Mouse (Mus musculus): ENCODE measurements at regions not wholly inside any gene's neighbourhood (a gene's known extent, or its start where the extent isn't known, plus 50 kb on each side); places are given as distances from the start of the nearest gene placed in this dataset.
A peak's percentile ranks its signal among the peaks of the same experiment; 100 is the strongest.

DNA sequence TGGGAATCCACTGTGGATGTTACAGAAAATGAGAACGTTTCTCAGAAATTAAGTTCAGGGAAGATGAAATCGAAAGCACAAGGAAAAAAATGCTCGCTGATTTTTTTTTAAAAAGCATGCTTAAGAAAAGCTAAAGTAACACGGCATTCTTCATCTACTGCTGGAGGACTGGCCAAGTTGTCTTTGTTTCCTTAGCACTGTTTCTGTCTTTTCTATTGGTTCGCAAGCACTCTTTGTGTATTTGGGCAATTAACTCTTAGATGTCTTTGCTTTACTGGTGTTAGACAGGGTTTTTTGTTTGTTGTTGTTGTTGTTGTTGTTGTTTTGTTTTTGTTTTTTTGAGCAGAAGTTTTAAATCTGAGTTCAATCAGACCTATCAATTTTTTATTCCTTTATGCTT is 301.4 kb upstream of the Noct start:
- H3K27ac ChIP-seq (ENCODE audit: low read length), result no peak overlapping the region
- H3K27me3 ChIP-seq (ENCODE audit: control insufficient read depth, insufficient read depth, low read depth, low read length), result no peaks in the 10 kb centered on the region
- no peak overlapping the region for H3K4me3 ChIP-seq (ENCODE audit: low read length)
- H3K9me3 ChIP-seq (ENCODE audit: control insufficient read depth, low read length), result no peaks in the 10 kb centered on the region
- no peaks in the 10 kb centered on the region for H3K36me3 ChIP-seq (ENCODE audit: control insufficient read depth, insufficient read depth, low read length)
- no peaks in the 10 kb centered on the region for H3K4me1 ChIP-seq (replicated peaks; ENCODE audit: control insufficient read depth, insufficient read depth, low read length)
- no peak overlapping the region for H3K9ac ChIP-seq (ENCODE audit: low read length)
- ATAC-seq (ENCODE audit: low read depth), result no peak
- H3K4me2 ChIP-seq (ENCODE audit: low read depth, low read length), result no peak overlapping the region
- WGBS, result 68% methylated on average over 5 of the region's 5 CpGs

DNA sequence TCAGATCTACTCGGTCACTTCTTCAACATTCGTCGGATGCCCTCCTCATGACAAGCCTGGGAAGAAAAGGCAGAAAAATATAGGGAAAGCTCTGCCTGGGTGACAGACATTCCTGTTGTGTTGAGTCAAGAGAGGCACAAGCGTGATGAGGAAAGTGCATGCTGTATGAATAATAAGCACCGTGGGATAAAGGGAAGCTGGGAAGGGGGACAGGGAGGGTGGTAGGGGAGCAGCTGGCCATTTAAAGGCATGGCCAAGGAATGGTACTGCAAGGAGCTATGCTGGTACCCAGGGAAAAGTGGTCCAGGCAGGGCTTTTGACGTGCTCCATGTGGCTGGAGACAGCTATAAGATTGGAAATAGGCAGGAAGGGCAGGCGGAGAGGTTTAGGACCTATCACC is 300.9 kb upstream of the Noct start:
- no peak overlapping the region for H3K4me3 ChIP-seq (ENCODE audit: low read length)
- no peaks in the 10 kb centered on the region for H3K9me3 ChIP-seq (ENCODE audit: control insufficient read depth, low read length)
- no peaks in the 10 kb centered on the region for H3K36me3 ChIP-seq (ENCODE audit: control insufficient read depth, insufficient read depth, low read length)
- 86% methylated on average over 7 of the region's 7 CpGs for WGBS
- no peaks in the 10 kb centered on the region for H3K4me1 ChIP-seq (replicated peaks; ENCODE audit: control insufficient read depth, insufficient read depth, low read length)
- H3K27ac ChIP-seq (ENCODE audit: low read length), result no peak overlapping the region
- no peaks in the 10 kb centered on the region for H3K27me3 ChIP-seq (ENCODE audit: control insufficient read depth, insufficient read depth, low read depth, low read length)
- no peak for ATAC-seq (ENCODE audit: low read depth)
- no peak overlapping the region for H3K4me2 ChIP-seq (ENCODE audit: low read depth, low read length)
- no peak overlapping the region for H3K9ac ChIP-seq (ENCODE audit: low read length)

DNA sequence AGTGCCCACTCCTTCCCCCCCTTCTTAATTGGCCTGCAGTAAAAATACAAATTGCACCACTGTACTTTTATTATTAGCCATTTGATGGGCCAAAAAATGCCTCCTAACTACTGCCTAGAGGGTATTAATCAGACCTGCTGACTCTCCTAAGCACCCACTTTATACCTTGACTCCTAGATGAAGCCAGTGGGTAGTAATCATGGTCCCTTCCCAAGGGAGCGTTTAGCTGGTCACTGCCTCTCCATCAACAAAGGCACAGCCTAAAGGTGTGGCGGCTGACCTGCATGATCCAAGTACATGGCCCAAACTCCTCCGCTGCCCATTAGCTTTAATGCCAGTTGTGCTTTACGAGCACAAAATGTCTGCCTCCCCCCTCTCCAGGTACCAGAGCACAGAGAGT is 296.9 kb upstream of the Noct start:
- Histone ChIP-seq H3K4me2 (ENCODE audit: low read depth, low read length) (no peak overlapping the region), H3K9ac (ENCODE audit: low read length) (no peak overlapping the region), H3K36me3 (ENCODE audit: control insufficient read depth, insufficient read depth, low read length) (no peaks in the 10 kb centered on the region), H3K27ac (ENCODE audit: low read length) (no peak overlapping the region), H3K27me3 (ENCODE audit: control insufficient read depth, insufficient read depth, low read depth, low read length) (no peaks in the 10 kb centered on the region), H3K9me3 (ENCODE audit: control insufficient read depth, low read length) (no peaks in the 10 kb centered on the region), H3K4me1 (replicated peaks; ENCODE audit: control insufficient read depth, insufficient read depth, low read length) (peaks cover under 1% of the 10 kb centered on the region; the same call in 1 of the 2 replicates), H3K4me3 (ENCODE audit: low read length) (no peak overlapping the region)
- no peak for ATAC-seq (ENCODE audit: low read depth)
- 88% methylated on average over 4 of the region's 4 CpGs for WGBS

GRCm38 (mm10) chr3:50929013-50929412 is 295.2 kb upstream of the Noct start:
- H3K27ac ChIP-seq (ENCODE audit: low read length), result no peak overlapping the region
- no peak overlapping the region for H3K9ac ChIP-seq (ENCODE audit: low read length)
- ATAC-seq (ENCODE audit: low read depth), result peak; percentile 59
- no peaks in the 10 kb centered on the region for H3K9me3 ChIP-seq (ENCODE audit: control insufficient read depth, low read length)
- H3K4me3 ChIP-seq (ENCODE audit: low read length), result no peak overlapping the region
- 63% methylated on average over 1 of the region's 1 CpGs for WGBS
- H3K27me3 ChIP-seq (ENCODE audit: control insufficient read depth, insufficient read depth, low read depth, low read length), result no peaks in the 10 kb centered on the region
- no peak overlapping the region for H3K4me2 ChIP-seq (ENCODE audit: low read depth, low read length)
- H3K36me3 ChIP-seq (ENCODE audit: control insufficient read depth, insufficient read depth, low read length), result no peaks in the 10 kb centered on the region
- peaks cover 4% of the 10 kb centered on the region; the same call in 1 of the 2 replicates for H3K4me1 ChIP-seq (replicated peaks; ENCODE audit: control insufficient read depth, insufficient read depth, low read length)

GRCm38 (mm10) chr3:50932397-50933089 is 291.7 kb upstream of the Noct start:
- Histone ChIP-seq H3K9me3 (ENCODE audit: control insufficient read depth, low read length) (no peaks in the 10 kb centered on the region), H3K4me2 (ENCODE audit: low read depth, low read length) (no peak overlapping the region), H3K4me3 (ENCODE audit: low read length) (no peak overlapping the region), H3K36me3 (ENCODE audit: control insufficient read depth, insufficient read depth, low read length) (no peaks in the 10 kb centered on the region), H3K27me3 (ENCODE audit: control insufficient read depth, insufficient read depth, low read depth, low read length) (no peaks in the 10 kb centered on the region), H3K27ac (ENCODE audit: low read length) (no peak overlapping the region), H3K9ac (ENCODE audit: low read length) (no peak overlapping the region), H3K4me1 (replicated peaks; ENCODE audit: control insufficient read depth, insufficient read depth, low read length) (peaks cover 4% of the 10 kb centered on the region; the same call in 1 of the 2 replicates)
- WGBS, result 55% methylated on average over 10 of the region's 10 CpGs
- ATAC-seq (ENCODE audit: low read depth), result no peak

DNA sequence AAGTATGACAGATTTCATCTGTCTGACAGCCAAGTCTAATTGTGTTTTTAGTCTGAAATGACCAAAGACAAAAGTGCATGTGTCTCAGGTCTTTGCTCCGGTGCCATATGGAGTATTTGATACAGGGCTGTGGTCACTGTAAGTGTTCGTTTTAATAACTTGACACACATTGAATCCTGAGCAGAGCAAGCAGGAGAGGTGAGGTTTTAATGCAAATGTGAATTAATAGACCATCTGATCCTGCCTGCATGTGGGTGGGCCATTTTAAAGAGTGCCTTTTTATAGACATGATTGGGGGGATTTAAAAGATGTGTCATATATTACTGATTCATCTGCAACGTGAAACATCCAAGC is 291.2 kb upstream of the Noct start:
- Histone ChIP-seq H3K27ac (ENCODE audit: low read length) (no peak overlapping the region), H3K36me3 (ENCODE audit: control insufficient read depth, insufficient read depth, low read length) (no peaks in the 10 kb centered on the region), H3K27me3 (ENCODE audit: control insufficient read depth, insufficient read depth, low read depth, low read length) (no peaks in the 10 kb centered on the region), H3K9me3 (ENCODE audit: control insufficient read depth, low read length) (no peaks in the 10 kb centered on the region), H3K4me2 (ENCODE audit: low read depth, low read length) (no peak overlapping the region), H3K4me1 (replicated peaks; ENCODE audit: control insufficient read depth, insufficient read depth, low read length) (peaks cover 4% of the 10 kb centered on the region; the same call in 1 of the 2 replicates), H3K9ac (ENCODE audit: low read length) (no peak overlapping the region), H3K4me3 (ENCODE audit: low read length) (no peak overlapping the region)
- ATAC-seq (ENCODE audit: low read depth), result no peak
- WGBS, result 63% methylated on average over 3 of the region's 3 CpGs

- no peaks in the 10 kb centered on the region for H3K36me3 ChIP-seq (ENCODE audit: control insufficient read depth, insufficient read depth, low read length)
- H3K9ac ChIP-seq (ENCODE audit: low read length), result no peak overlapping the region
- H3K4me1 ChIP-seq (replicated peaks; ENCODE audit: control insufficient read depth, insufficient read depth, low read length), result peaks cover 3% of the 10 kb centered on the region; the same call in 1 of the 2 replicates
- WGBS, result 32% methylated on average over 5 of the region's 5 CpGs
- no peak overlapping the region for H3K4me2 ChIP-seq (ENCODE audit: low read depth, low read length)
- ATAC-seq (ENCODE audit: low read depth), result peak; percentile 51; the same call in 1 of the 2 replicates
- no peaks in the 10 kb centered on the region for H3K9me3 ChIP-seq (ENCODE audit: control insufficient read depth, low read length)
- no peak overlapping the region for H3K4me3 ChIP-seq (ENCODE audit: low read length)
- H3K27me3 ChIP-seq (ENCODE audit: control insufficient read depth, insufficient read depth, low read depth, low read length), result no peaks in the 10 kb centered on the region
- no peak overlapping the region for H3K27ac ChIP-seq (ENCODE audit: low read length)
These were observed 284.6 kb upstream of the Noct start for GRCm38 (mm10) chr3:50939602-50940001.

DNA sequence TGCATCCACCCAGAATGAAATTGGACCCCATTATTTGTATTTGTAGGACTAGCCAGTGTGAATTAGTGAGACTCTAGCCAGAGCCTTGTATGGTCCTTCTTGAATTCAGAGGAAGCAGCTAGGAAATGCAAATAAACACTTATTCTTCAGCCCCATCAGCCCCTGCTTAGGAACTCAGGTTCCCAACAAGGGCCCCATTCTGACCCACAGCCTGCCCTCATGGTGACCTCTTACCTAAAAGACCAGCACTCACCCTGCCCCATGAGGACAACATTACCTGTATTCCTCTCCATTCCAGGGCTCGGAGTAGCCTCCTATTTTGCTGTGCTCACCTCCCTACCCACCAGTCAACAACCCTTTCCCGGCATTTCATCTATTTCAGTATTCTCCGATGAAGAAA is 283.6 kb upstream of the Noct start:
- ATAC-seq (ENCODE audit: low read depth), result no peak
- H3K4me2 ChIP-seq (ENCODE audit: low read depth, low read length), result no peak overlapping the region
- H3K27ac ChIP-seq (ENCODE audit: low read length), result no peak overlapping the region
- WGBS, result 64% methylated on average over 3 of the region's 3 CpGs
- H3K4me3 ChIP-seq (ENCODE audit: low read length), result no peak overlapping the region
- H3K4me1 ChIP-seq (replicated peaks; ENCODE audit: control insufficient read depth, insufficient read depth, low read length), result peaks cover 3% of the 10 kb centered on the region; the same call in 1 of the 2 replicates
- no peak overlapping the region for H3K9ac ChIP-seq (ENCODE audit: low read length)
- no peaks in the 10 kb centered on the region for H3K36me3 ChIP-seq (ENCODE audit: control insufficient read depth, insufficient read depth, low read length)
- no peaks in the 10 kb centered on the region for H3K27me3 ChIP-seq (ENCODE audit: control insufficient read depth, insufficient read depth, low read depth, low read length)
- no peaks in the 10 kb centered on the region for H3K9me3 ChIP-seq (ENCODE audit: control insufficient read depth, low read length)

DNA sequence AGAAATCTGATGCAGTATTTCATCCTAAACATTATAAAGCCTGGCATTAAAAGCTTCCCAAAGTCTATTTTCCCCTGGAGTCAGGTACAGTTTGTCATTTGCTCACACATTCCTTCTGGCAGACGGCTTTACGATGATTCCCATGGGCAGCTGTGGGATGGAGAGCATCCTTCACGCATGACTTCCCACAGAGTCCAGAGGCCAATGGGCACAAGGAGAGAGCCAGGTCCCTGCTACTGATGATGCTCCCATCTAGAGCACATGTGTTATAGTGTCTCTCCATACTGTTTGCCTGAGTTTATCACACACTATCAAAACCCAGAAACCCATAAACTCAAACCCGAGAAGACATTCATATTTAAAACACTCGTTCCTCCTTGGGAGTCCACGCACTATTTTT is 270.8 kb upstream of the Noct start:
- H3K4me1 ChIP-seq (replicated peaks; ENCODE audit: control insufficient read depth, insufficient read depth, low read length), result no peaks in the 10 kb centered on the region
- no peaks in the 10 kb centered on the region for H3K27me3 ChIP-seq (ENCODE audit: control insufficient read depth, insufficient read depth, low read depth, low read length)
- H3K27ac ChIP-seq (ENCODE audit: low read length), result no peak overlapping the region
- ATAC-seq (ENCODE audit: low read depth), result no peak
- H3K9me3 ChIP-seq (ENCODE audit: control insufficient read depth, low read length), result no peaks in the 10 kb centered on the region
- no peaks in the 10 kb centered on the region for H3K36me3 ChIP-seq (ENCODE audit: control insufficient read depth, insufficient read depth, low read length)
- no peak overlapping the region for H3K9ac ChIP-seq (ENCODE audit: low read length)
- WGBS, result 90% methylated on average over 6 of the region's 6 CpGs
- H3K4me3 ChIP-seq (ENCODE audit: low read length), result no peak overlapping the region
- H3K4me2 ChIP-seq (ENCODE audit: low read depth, low read length), result no peak overlapping the region

- Histone ChIP-seq H3K36me3 (ENCODE audit: control insufficient read depth, insufficient read depth, low read length) (no peaks in the 10 kb centered on the region), H3K4me1 (replicated peaks; ENCODE audit: control insufficient read depth, insufficient read depth, low read length) (no peaks in the 10 kb centered on the region), H3K27me3 (ENCODE audit: control insufficient read depth, insufficient read depth, low read depth, low read length) (no peaks in the 10 kb centered on the region), H3K4me3 (ENCODE audit: low read length) (no peak overlapping the region), H3K27ac (ENCODE audit: low read length) (no peak overlapping the region), H3K9me3 (ENCODE audit: control insufficient read depth, low read length) (no peaks in the 10 kb centered on the region), H3K9ac (ENCODE audit: low read length) (no peak overlapping the region), H3K4me2 (ENCODE audit: low read depth, low read length) (no peak overlapping the region)
- no peak for ATAC-seq (ENCODE audit: low read depth)
- 96% methylated on average over 2 of the region's 2 CpGs for WGBS
These were observed 253.9 kb upstream of the Noct start for GRCm38 (mm10) chr3:50970386-50970785.
